Mouse (Mus musculus): ENCODE measurements at regions not wholly inside any gene's neighbourhood (a gene's known extent, or its start where the extent isn't known, plus 50 kb on each side); places are given as distances from the start of the nearest gene placed in this dataset.

GRCm38 (mm10) chr1:105908029-105908876, 82.0 kb upstream of the Zcchc2 start:
- H3K4me1 ChIP-seq (replicated peaks; ENCODE audit: control insufficient read depth, insufficient read depth): 0 out of 2 replicates have a peak, but pooled peaks cover 3% of the 10 kb centered on the region
- H3K4me3 ChIP-seq (ENCODE audit: low read depth, low read length): no peak overlapping the region
- H3K36me3 ChIP-seq (ENCODE audit: control insufficient read depth, insufficient read depth, low read length): no peaks in the 10 kb centered on the region
- TF ChIP-seq EP300 (optimal IDR thresholded peaks at IDR 0.05) (no peak), CTCF (IDR thresholded peaks at IDR 0.05; ENCODE audit: low read depth) (no peak)
- H3K27ac ChIP-seq (replicated peaks): no peak overlapping the region
- ATAC-seq (ENCODE audit: low FRiP score, low TSS enrichment): no peak; the same call in 1 of the 2 replicates
- H3K4me2 ChIP-seq (replicated peaks; ENCODE audit: low read depth): no peak overlapping the region
- no peak for DNase-seq (ENCODE audit: low spot score)
- 39% methylated on average over 15 of the region's 15 CpGs for WGBS
- no peaks in the 10 kb centered on the region for H3K27me3 ChIP-seq (ENCODE audit: control insufficient read depth, insufficient read depth, low read length)
- H3K9me3 ChIP-seq (ENCODE audit: control insufficient read depth, low read length): no peaks in the 10 kb centered on the region
- no peak overlapping the region for H3K9ac ChIP-seq (ENCODE audit: low read length)

GRCm38 (mm10) chr1:105909121-105909520, 81.1 kb upstream of the Zcchc2 start:
- no peak for TF ChIP-seq CTCF (IDR thresholded peaks at IDR 0.05; ENCODE audit: low read depth)
- TF ChIP-seq EP300 (optimal IDR thresholded peaks at IDR 0.05): no peak
- 66% methylated on average over 4 of the region's 4 CpGs for WGBS
- ATAC-seq (ENCODE audit: low FRiP score, low TSS enrichment) (no peak), DNase-seq (ENCODE audit: low spot score) (no peak)
- no peak overlapping the region for H3K9ac ChIP-seq (ENCODE audit: low read length)
- H3K27ac ChIP-seq (replicated peaks): no peak overlapping the region
- no peaks in the 10 kb centered on the region for H3K9me3 ChIP-seq (ENCODE audit: control insufficient read depth, low read length)
- H3K27me3 ChIP-seq (ENCODE audit: control insufficient read depth, insufficient read depth, low read length): no peaks in the 10 kb centered on the region
- H3K36me3 ChIP-seq (ENCODE audit: control insufficient read depth, insufficient read depth, low read length): no peaks in the 10 kb centered on the region
- H3K4me2 ChIP-seq (replicated peaks; ENCODE audit: low read depth): no peak overlapping the region
- H3K4me1 ChIP-seq (replicated peaks; ENCODE audit: control insufficient read depth, insufficient read depth): 0 out of 2 replicates have a peak, but pooled peaks cover 3% of the 10 kb centered on the region
- no peak overlapping the region for H3K4me3 ChIP-seq (ENCODE audit: low read depth, low read length)

GRCm38 (mm10) chr1:105911714-105912113, 78.5 kb upstream of the Zcchc2 start:
- ATAC-seq (ENCODE audit: low FRiP score, low TSS enrichment): no peak
- H3K9ac ChIP-seq (ENCODE audit: low read length): no peak overlapping the region
- no peaks in the 10 kb centered on the region for H3K27me3 ChIP-seq (ENCODE audit: control insufficient read depth, insufficient read depth, low read length)
- H3K9me3 ChIP-seq (ENCODE audit: control insufficient read depth, low read length): no peaks in the 10 kb centered on the region
- DNase-seq (ENCODE audit: low spot score): no peak
- no peak overlapping the region for H3K4me2 ChIP-seq (replicated peaks; ENCODE audit: low read depth)
- TF ChIP-seq CTCF (IDR thresholded peaks at IDR 0.05; ENCODE audit: low read depth) (no peak), EP300 (optimal IDR thresholded peaks at IDR 0.05) (no peak)
- 23% methylated on average over 3 of the region's 3 CpGs for WGBS
- no peak overlapping the region for H3K4me3 ChIP-seq (ENCODE audit: low read depth, low read length)
- no peak overlapping the region for H3K27ac ChIP-seq (replicated peaks)
- no peaks in the 10 kb centered on the region for H3K4me1 ChIP-seq (replicated peaks; ENCODE audit: control insufficient read depth, insufficient read depth)
- H3K36me3 ChIP-seq (ENCODE audit: control insufficient read depth, insufficient read depth, low read length): no peaks in the 10 kb centered on the region

- Histone ChIP-seq H3K4me2 (replicated peaks; ENCODE audit: low read depth) (no peak overlapping the region), H3K9ac (ENCODE audit: low read length) (no peak overlapping the region), H3K4me1 (replicated peaks; ENCODE audit: control insufficient read depth, insufficient read depth) (no peaks in the 10 kb centered on the region), H3K4me3 (ENCODE audit: low read depth, low read length) (no peak overlapping the region), H3K27me3 (ENCODE audit: control insufficient read depth, insufficient read depth, low read length) (no peaks in the 10 kb centered on the region), H3K36me3 (ENCODE audit: control insufficient read depth, insufficient read depth, low read length) (no peaks in the 10 kb centered on the region), H3K9me3 (ENCODE audit: control insufficient read depth, low read length) (no peaks in the 10 kb centered on the region), H3K27ac (replicated peaks) (no peak overlapping the region)
- no peak for ATAC-seq (ENCODE audit: low FRiP score, low TSS enrichment)
- DNase-seq (ENCODE audit: low spot score): no peak
- whole genome bisulfite sequencing: 89% methylated on average over 4 of the region's 4 CpGs
- TF ChIP-seq CTCF (IDR thresholded peaks at IDR 0.05; ENCODE audit: low read depth) (no peak), EP300 (optimal IDR thresholded peaks at IDR 0.05) (no peak)
Measured at GRCm38 (mm10) chr1:105921842-105922241, 68.4 kb upstream of the Zcchc2 start.

DNA sequence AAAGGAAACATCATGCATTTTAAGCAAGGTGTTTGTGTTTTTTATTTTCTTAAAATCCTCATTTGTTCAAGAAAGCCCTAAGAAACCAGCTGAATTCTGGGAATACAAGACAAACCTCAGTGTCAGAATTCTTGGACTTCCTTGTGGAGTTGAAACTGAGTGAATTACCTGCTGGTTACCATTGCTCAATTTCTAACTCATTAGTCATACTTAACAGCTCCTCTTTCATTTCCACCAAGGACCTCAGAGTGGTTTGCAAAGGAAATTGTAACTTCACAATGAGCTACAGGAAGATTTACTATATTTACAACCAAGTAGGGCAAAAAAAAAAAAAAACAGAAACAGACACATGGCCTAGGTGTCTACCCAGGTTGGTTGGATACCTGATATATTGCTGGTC, 67.6 kb upstream of the Zcchc2 start:
- ATAC-seq (ENCODE audit: low FRiP score, low TSS enrichment) (no peak), DNase-seq (ENCODE audit: low spot score) (no peak)
- Histone ChIP-seq H3K36me3 (ENCODE audit: control insufficient read depth, insufficient read depth, low read length) (no peaks in the 10 kb centered on the region), H3K27ac (replicated peaks) (no peak overlapping the region), H3K27me3 (ENCODE audit: control insufficient read depth, insufficient read depth, low read length) (no peaks in the 10 kb centered on the region), H3K4me3 (ENCODE audit: low read depth, low read length) (no peak overlapping the region), H3K4me2 (replicated peaks; ENCODE audit: low read depth) (no peak overlapping the region), H3K9me3 (ENCODE audit: control insufficient read depth, low read length) (no peaks in the 10 kb centered on the region), H3K4me1 (replicated peaks; ENCODE audit: control insufficient read depth, insufficient read depth) (no peaks in the 10 kb centered on the region), H3K9ac (ENCODE audit: low read length) (no peak overlapping the region)
- no peak for TF ChIP-seq CTCF (IDR thresholded peaks at IDR 0.05; ENCODE audit: low read depth)
- no peak for TF ChIP-seq EP300 (optimal IDR thresholded peaks at IDR 0.05)

DNA sequence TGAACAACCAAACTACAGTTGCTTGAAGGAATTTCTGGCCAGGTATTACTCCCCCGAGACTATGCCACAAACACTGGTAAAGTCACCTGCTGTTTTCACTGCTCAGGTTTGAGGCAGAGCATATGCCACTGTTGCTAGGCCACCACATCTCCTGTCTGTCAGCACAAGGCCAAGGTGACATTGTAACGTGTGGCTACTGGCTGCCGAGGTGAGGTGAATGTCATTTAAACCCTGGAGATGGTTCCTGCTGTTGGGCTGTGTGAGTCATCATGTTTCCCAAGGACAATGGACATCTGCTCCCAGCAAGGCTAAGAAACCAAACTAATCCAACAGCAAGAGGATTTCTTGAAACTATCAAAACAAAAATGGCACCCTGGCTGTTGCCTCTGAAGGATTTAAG, 67.2 kb upstream of the Zcchc2 start:
- 70% methylated on average over 3 of the region's 3 CpGs for WGBS
- Histone ChIP-seq H3K27ac (replicated peaks) (no peak overlapping the region), H3K4me1 (replicated peaks; ENCODE audit: control insufficient read depth, insufficient read depth) (no peaks in the 10 kb centered on the region), H3K36me3 (ENCODE audit: control insufficient read depth, insufficient read depth, low read length) (no peaks in the 10 kb centered on the region), H3K9me3 (ENCODE audit: control insufficient read depth, low read length) (no peaks in the 10 kb centered on the region), H3K4me2 (replicated peaks; ENCODE audit: low read depth) (no peak overlapping the region), H3K4me3 (ENCODE audit: low read depth, low read length) (no peak overlapping the region), H3K9ac (ENCODE audit: low read length) (no peak overlapping the region), H3K27me3 (ENCODE audit: control insufficient read depth, insufficient read depth, low read length) (no peaks in the 10 kb centered on the region)
- ATAC-seq (ENCODE audit: low FRiP score, low TSS enrichment) (no peak), DNase-seq (ENCODE audit: low spot score) (no peak)
- TF ChIP-seq CTCF (IDR thresholded peaks at IDR 0.05; ENCODE audit: low read depth) (no peak), EP300 (optimal IDR thresholded peaks at IDR 0.05) (no peak)
